Mouse (Mus musculus) liver, postnatal 0 days (tissue): ENCODE results near the gene Dach1. TPM values are rescaled to one million over a fixed set of nuclear protein-coding genes. Genes with fewer than 3 reads are reported as not detected.

Source experiments
- ATAC-seq: fragments of 200-750 bp; cut with Nextera tagmentation; 2 replicates; pipeline ENCODE4 v1.8.0; 2017; ENCODE audit warnings: mild to moderate bottlenecking, moderate library complexity
- DNase-seq: peaks from one replicate; pipeline ENCODE4 v3.0.0-alpha.2; 2016
- H3K27ac ChIP-seq: fragments of 300-500 bp; sonication (generic); 2 replicates; pipeline ENCODE4 v1.5.1; 2014; ENCODE audit warnings: antibody characterized with exemption, moderate library complexity, mild to moderate bottlenecking, low read depth
- H3K27me3 ChIP-seq: fragments of 300-500 bp; sonication (generic); 2 replicates; pipeline ENCODE4 v1.6.1; 2014; ENCODE audit warnings: low read length, control low read depth, mixed read lengths; ENCODE audit not compliant: insufficient read depth
- H3K36me3 ChIP-seq: fragments of 300-500 bp; sonication (generic); replicated peaks from 2 replicates; pipeline ENCODE4 v1.6.1; 2014; ENCODE audit warnings: mild to moderate bottlenecking, control low read depth, low read length, moderate library complexity, mixed read lengths; ENCODE audit not compliant: insufficient read depth
- H3K4me1 ChIP-seq: fragments of 300-500 bp; sonication (generic); 2 replicates; pipeline ENCODE4 v1.6.1; 2014; ENCODE audit warnings: antibody characterized with exemption, mild to moderate bottlenecking, control low read depth; ENCODE audit not compliant: insufficient read depth
- H3K4me2 ChIP-seq: fragments of 300-500 bp; sonication (generic); 2 replicates; pipeline ENCODE4 v1.6.1; 2014; ENCODE audit warnings: low read depth, mild to moderate bottlenecking, low read length, moderate library complexity, mixed read lengths
- H3K4me3 ChIP-seq: fragments of 300-500 bp; sonication (generic); 2 replicates; pipeline ENCODE4 v1.5.1; 2014; ENCODE audit warnings: low read depth, low read length
- H3K9ac ChIP-seq: fragments of 300-500 bp; sonication (generic); replicated peaks from 2 replicates; pipeline ENCODE4 v1.6.1; 2014; ENCODE audit warnings: mild to moderate bottlenecking, moderate library complexity
- H3K9me3 ChIP-seq: fragments of 300-500 bp; sonication (generic); 2 replicates; pipeline ENCODE4 v1.6.1; 2016; ENCODE audit warnings: mild to moderate bottlenecking, control low read depth, low read length, mixed read lengths
- CTCF ChIP-seq: sonication (generic); IDR thresholded peaks from 2 replicates; pipeline ENCODE4 v1.5.1; 2016; ENCODE audit warnings: antibody characterized with exemption, low read depth
- EP300 ChIP-seq: IDR thresholded peaks from 2 replicates; pipeline ENCODE4 v1.6.1; 2016; ENCODE audit warnings: antibody characterized with exemption, low read depth, mild to moderate bottlenecking
- WGBS: fragments of 180-500 bp; shearing (Covaris S2); extraction: QIAGEN DNeasy Blood & Tissue Kit; methylation state at CpG from one replicate; pipeline ENCODE4 v1.1.7; 2014; ENCODE audit not compliant: insufficient replicate concordance; 5-methylcytosine and 5-hydroxymethylcytosine counted together
- polyA plus RNA-seq: library from polyadenylated mRNA; unstranded; fragments of >200 nt; fragmentation: Nextera tagmentation; extraction: Ambion mirVana; gene quantifications from 2 replicates; pipeline ENCODE4 v1.2.1, GENCODE M21; 2015

Gene Dach1
- polyA plus RNA-seq, 1 experiment from 2014 or later: 0.39 TPM

DNA sequence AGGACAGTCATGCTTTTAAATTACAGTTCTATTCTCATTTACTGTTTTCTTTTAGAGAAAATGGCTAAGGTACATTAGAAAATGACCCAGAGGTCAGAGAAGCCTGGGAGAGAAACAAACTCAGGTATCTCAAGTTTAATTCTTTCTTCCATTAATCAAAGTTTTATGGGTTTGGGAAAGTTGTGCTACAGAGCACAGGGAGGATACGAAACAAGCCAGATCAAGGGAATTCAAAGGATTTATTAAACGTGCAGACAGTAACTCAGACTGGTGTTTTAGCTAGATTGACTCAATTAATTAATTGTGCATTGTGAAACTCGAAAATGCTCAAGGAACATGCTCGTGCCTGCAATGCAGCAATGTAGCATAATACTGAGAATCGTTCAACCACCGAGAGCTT lies 186.9 kb downstream of the Dach1 start:
- Histone ChIP-seq H3K9ac (no peak overlapping the region), H3K9me3 (no peaks in the 10 kb centered on the region), H3K36me3 (no peaks in the 10 kb centered on the region), H3K4me2 (no peak overlapping the region), H3K27me3 (no peaks in the 10 kb centered on the region), H3K4me1 (no peaks in the 10 kb centered on the region), H3K4me3 (no peak overlapping the region), H3K27ac (no peak overlapping the region)
- WGBS: 76% methylated on average over 6 of the region's 6 CpGs
- no peak for TF ChIP-seq CTCF
- no peak for TF ChIP-seq EP300
- DNase-seq (no peak), ATAC-seq (no peak)

DNA sequence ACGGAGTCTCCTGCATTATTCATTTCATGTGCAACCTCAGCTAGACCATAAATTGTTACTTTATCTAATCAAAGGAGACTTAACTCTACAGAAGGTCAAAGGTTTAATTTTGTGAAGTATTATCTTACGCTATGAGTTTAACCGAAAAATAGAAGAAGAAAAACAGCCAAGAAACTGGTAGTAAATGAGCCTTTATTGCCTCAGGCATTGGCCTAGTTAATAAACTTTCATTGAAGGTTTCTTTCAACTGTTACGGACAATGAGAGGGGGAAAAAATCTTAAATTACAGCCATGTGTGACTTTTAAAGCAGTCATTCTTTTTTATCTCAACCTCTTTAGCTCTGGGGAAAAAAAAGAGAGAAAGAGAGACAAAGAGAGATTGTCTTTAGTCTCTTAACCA lies 188.7 kb downstream of the Dach1 start:
- no peaks in the 10 kb centered on the region for H3K9me3 ChIP-seq
- H3K9ac ChIP-seq: no peak overlapping the region
- WGBS: 73% methylated on average over 4 of the region's 4 CpGs
- H3K36me3 ChIP-seq: no peaks in the 10 kb centered on the region
- no peak for TF ChIP-seq CTCF
- TF ChIP-seq EP300: no peak
- DNase-seq (no peak), ATAC-seq (no peak)
- no peak overlapping the region for H3K4me2 ChIP-seq
- no peaks in the 10 kb centered on the region for H3K4me1 ChIP-seq
- no peaks in the 10 kb centered on the region for H3K27me3 ChIP-seq
- H3K4me3 ChIP-seq: no peak overlapping the region
- H3K27ac ChIP-seq: no peak overlapping the region

GRCm38 (mm10) chr14:97976091-97976490 lies 193.5 kb downstream of the Dach1 start:
- H3K27ac ChIP-seq: no peak overlapping the region
- no peaks in the 10 kb centered on the region for H3K9me3 ChIP-seq
- H3K36me3 ChIP-seq: no peaks in the 10 kb centered on the region
- ATAC-seq (no peak), DNase-seq (no peak)
- no peaks in the 10 kb centered on the region for H3K4me1 ChIP-seq
- no peak overlapping the region for H3K4me2 ChIP-seq
- H3K4me3 ChIP-seq: no peak overlapping the region
- no peak for TF ChIP-seq EP300
- no peak for TF ChIP-seq CTCF
- WGBS: 73% methylated on average over 1 of the region's 1 CpGs
- H3K27me3 ChIP-seq: no peaks in the 10 kb centered on the region
- no peak overlapping the region for H3K9ac ChIP-seq

GRCm38 (mm10) chr14:97975447-97975846 lies 194.1 kb downstream of the Dach1 start:
- ATAC-seq: no peak
- no peak overlapping the region for H3K27ac ChIP-seq
- H3K4me1 ChIP-seq: no peaks in the 10 kb centered on the region
- no peak overlapping the region for H3K9ac ChIP-seq
- no peak for DNase-seq
- H3K4me3 ChIP-seq: no peak overlapping the region
- H3K36me3 ChIP-seq: no peaks in the 10 kb centered on the region
- TF ChIP-seq CTCF (no peak), EP300 (no peak)
- H3K27me3 ChIP-seq: no peaks in the 10 kb centered on the region
- no peak overlapping the region for H3K4me2 ChIP-seq
- 85% methylated on average over 7 of the region's 7 CpGs for WGBS
- H3K9me3 ChIP-seq: no peaks in the 10 kb centered on the region

- Histone ChIP-seq H3K9ac (no peak overlapping the region), H3K27me3 (no peaks in the 10 kb centered on the region), H3K36me3 (no peaks in the 10 kb centered on the region), H3K4me1 (no peaks in the 10 kb centered on the region), H3K9me3 (no peaks in the 10 kb centered on the region), H3K4me2 (no peak overlapping the region), H3K4me3 (no peak overlapping the region), H3K27ac (no peak overlapping the region)
- WGBS: 57% methylated on average over 2 of the region's 2 CpGs
- DNase-seq: no peak
- TF ChIP-seq CTCF (no peak), EP300 (no peak)
- ATAC-seq: no peak
Observed at GRCm38 (mm10) chr14:97964543-97965069, 205.0 kb downstream of the Dach1 start.

GRCm38 (mm10) chr14:97963624-97964023 lies 205.9 kb downstream of the Dach1 start:
- no peak overlapping the region for H3K4me3 ChIP-seq
- no peak overlapping the region for H3K27ac ChIP-seq
- H3K27me3 ChIP-seq: no peaks in the 10 kb centered on the region
- WGBS: 71% methylated on average over 6 of the region's 6 CpGs
- no peaks in the 10 kb centered on the region for H3K36me3 ChIP-seq
- DNase-seq: no peak
- no peak for ATAC-seq
- no peak overlapping the region for H3K4me2 ChIP-seq
- TF ChIP-seq CTCF (no peak), EP300 (no peak)
- H3K9ac ChIP-seq: no peak overlapping the region
- no peaks in the 10 kb centered on the region for H3K9me3 ChIP-seq
- no peaks in the 10 kb centered on the region for H3K4me1 ChIP-seq

GRCm38 (mm10) chr14:97956356-97956755 lies 213.2 kb downstream of the Dach1 start:
- WGBS: 76% methylated on average over 1 of the region's 1 CpGs
- H3K9me3 ChIP-seq: no peaks in the 10 kb centered on the region
- DNase-seq (no peak), ATAC-seq (no peak)
- TF ChIP-seq CTCF (no peak), EP300 (no peak)
- no peaks in the 10 kb centered on the region for H3K27me3 ChIP-seq
- no peak overlapping the region for H3K27ac ChIP-seq
- no peaks in the 10 kb centered on the region for H3K36me3 ChIP-seq
- H3K4me2 ChIP-seq: no peak overlapping the region
- no peak overlapping the region for H3K9ac ChIP-seq
- no peak overlapping the region for H3K4me3 ChIP-seq
- H3K4me1 ChIP-seq: no peaks in the 10 kb centered on the region
